Mouse (Mus musculus): Measurements from ENCODE around the gene Eif3d.

DNA sequence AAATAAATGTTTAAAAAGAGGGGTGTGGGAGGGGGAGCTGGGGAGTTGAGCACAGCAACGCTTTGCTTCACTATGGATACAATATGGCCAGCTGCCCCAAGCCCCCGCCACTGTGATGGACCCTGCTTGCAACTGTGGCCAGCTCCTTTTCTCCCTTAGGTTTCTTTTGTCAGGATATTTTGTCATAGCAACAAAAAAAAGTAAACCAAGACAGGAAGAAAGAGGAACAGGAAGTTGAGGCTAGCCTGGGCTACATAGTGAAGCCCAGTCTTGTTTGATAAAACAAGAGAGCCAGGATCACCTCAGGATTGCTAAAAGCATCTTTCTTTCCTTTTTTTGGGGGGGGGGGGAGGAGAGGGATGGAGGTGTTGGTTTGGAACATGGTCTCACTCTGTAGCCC lies 45.4 kb downstream of the Eif3d start:
- TF ChIP-seq CTCF (IDR thresholded peaks at IDR 0.05; ENCODE audit: insufficient read depth, low read length) (no peak), POLR2A (IDR thresholded peaks at IDR 0.05; ENCODE audit: borderline replicate concordance, extremely low read depth, low read depth, low read length) (no peak)
